Mouse (Mus musculus) c-Kit-negative CD71-positive TER-119-positive erythroid progenitor cells, embryonic 14.5 days (primary cell): Measurements from ENCODE around the gene Bst2.

ENCODE experiments used
- DNase-seq: peaks from one replicate; pipeline ENCODE4 v3.0.0-alpha.2; 2013; ENCODE audit warnings: low read depth, low spot score

The Bst2 gene

DNA sequence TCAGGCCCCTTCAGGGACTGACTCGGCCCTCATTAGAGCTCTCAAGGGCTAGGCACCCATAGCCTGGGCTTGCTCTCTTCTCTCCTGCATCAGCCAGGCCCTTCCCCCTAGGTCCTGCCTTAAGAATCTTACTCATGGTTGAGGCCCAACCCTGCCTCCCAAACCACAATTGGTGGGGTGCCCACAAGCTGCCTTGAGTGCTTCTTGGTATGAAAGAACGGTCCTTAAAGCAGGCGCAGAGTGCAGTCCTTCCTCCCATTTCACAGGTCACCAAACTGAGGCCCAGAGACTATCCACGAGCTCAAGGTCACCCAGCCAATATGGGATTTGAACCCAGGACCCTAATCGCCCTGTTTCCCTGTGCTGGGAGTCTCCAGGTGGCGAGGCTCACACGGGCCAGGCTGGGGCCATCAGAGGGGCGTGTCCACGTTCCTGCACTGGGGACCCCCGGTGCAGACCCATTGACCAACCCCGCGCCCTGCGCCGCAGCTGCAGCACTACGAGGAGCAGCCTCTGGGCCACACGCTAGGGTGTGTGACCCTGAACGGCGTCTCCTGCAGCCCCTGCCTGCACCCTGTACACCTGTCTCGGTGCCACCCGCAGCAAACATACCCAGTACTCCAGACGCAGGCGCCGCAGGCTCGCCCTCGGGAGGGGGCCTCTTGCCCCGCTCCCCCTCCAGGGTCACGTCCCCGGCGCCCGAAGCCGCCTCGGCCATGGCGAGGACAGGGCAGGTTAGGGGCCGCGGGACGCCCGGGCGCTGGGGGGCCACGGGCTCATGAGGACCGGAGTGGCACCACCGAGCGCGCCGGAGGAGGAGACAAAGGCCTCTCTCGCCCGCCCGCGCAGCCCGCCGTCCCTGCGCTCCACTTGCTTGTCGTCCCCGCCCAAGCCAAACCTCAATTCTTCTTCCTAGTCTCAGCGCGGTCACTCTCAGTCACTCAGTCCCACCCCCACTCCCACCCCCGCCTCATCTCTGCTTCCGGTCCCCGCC is 51.8 kb downstream of the Bst2 start, which contains the start of gene Ano8:
Ano8 (minus strand) TSS at position 822 of the 994 bp plus-strand sequence.
- no peak for DNase-seq

DNA sequence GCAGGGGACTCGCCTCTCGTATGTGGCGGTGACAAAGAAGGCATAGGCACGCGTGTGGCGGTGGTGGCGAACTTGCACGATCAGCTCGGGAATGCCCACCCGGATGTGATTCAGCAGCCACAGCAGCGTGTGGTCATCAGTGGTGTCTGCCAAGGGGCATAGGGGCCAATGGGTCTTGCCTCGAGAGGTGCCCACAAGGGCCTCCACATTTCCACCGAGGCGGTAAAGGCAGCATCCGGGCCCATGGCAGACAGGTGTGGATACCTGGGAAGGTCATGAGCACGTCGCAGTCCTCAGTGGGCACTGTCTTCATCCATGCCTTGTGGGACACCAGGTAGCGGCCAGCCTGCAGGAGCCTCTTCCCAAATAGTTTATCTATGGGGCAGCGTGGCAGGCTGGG is 52.5 kb downstream of the Bst2 start:
- DNase-seq: no peak
